Comparison of ENCODE assay signal across 10 mouse cellular contexts in genomic region chr3:27284227-27284626, GRCm38 (mm10). TPM values are rescaled to one million over a fixed set of nuclear protein-coding genes. Genes with fewer than 3 reads are reported as not detected.
DNase-seq lines count a peak whose midpoint lies in the region; ATAC-seq and TF ChIP-seq lines count a peak whose summit lies in the region.
"Had no signal": no experiment of that assay in that cellular context is flagged by ENCODE, and none has a peak within 500 bp of the region (broad histone marks: within the 10 kb centered on the region; RNA-seq: fewer than 3 reads in every experiment).

No protein-coding gene starts in this region.

- ATAC-seq in CD4-positive, CD25-positive, alpha-beta regulatory T cell, adult 4 months: no peak

- DNase-seq in CD4-positive, CD25-positive, alpha-beta regulatory T cell, adult 2 months (ENCODE audit: low read depth, low spot score): peak; percentile 43
- no peak for DNase-seq in layer of hippocampus, adult 2 months (ENCODE audit: low spot score in 2 of 2)
- DNase-seq in layer of hippocampus, postnatal 36 days: no peak
- peak; percentile 25 for DNase-seq in thymus, postnatal 25 days
- no peak for DNase-seq in thymus, postnatal 0 days (ENCODE audit: low spot score)
- DNase-seq in adrenal gland, adult 18-20 months (ENCODE audit: low spot score in 2 of 2): no peak
- no peak for DNase-seq in cerebellum, postnatal 4 days (ENCODE audit: low spot score in 2 of 2)
- DNase-seq: heart, postnatal 14 days; liver, embryonic 13.5 days had no signal

- TF ChIP-seq CTCF in layer of hippocampus, adult 2 months (conservative IDR thresholded peaks at IDR 0.05): peak; percentile 55

- H3K27ac ChIP-seq in layer of hippocampus, adult 2 months: no peak overlapping the region
- H3K27ac ChIP-seq: liver, embryonic 13.5 days had no signal

- no peak overlapping the region for H3K4me3 ChIP-seq in layer of hippocampus, adult 2 months

RNA-seq across cellular contexts. Expression of gene Tnfsf10, which starts 32.6 kb away (rescaled TPM):
- polyA plus RNA-seq in CD4-positive, CD25-positive, alpha-beta regulatory T cell, adult 4 months (2017; shearing (Covaris generic)): 10 to 100 TPM; 18.8 to 20.0 TPM
- total RNA-seq in layer of hippocampus, adult 2 months (2021): 1 to 10 TPM in 1 of 2 experiments, under 1 TPM in 1; 0.83 to 1.4 TPM
- 1 to 10 TPM; 1.0 to 1.4 TPM for total RNA-seq in layer of hippocampus, postnatal 36 days (2021)
- 2.8 TPM in 2 replicates for polyA plus RNA-seq in thymus, postnatal 0 days (2015; fragmentation: Nextera tagmentation; extraction: Ambion mirVana)
- total RNA-seq in adrenal gland, adult 18-20 months (2021): 1 to 10 TPM; 6.1 to 8.6 TPM

Comparison
In these comparisons a context has a peak if more than half of its experiments do, and no peak if none do; other contexts are left out.
1. DNase-seq: peak in CD4-positive, CD25-positive, alpha-beta regulatory T cell, adult 2 months (single experiment) and thymus, postnatal 25 days (single experiment); none in layer of hippocampus, adult 2 months (0 of 2), layer of hippocampus, postnatal 36 days (0 of 2), thymus, postnatal 0 days (single experiment), adrenal gland, adult 18-20 months (0 of 2) and cerebellum, postnatal 4 days (0 of 2).